Mouse (Mus musculus): ENCODE results near the gene Ift81.

DNA sequence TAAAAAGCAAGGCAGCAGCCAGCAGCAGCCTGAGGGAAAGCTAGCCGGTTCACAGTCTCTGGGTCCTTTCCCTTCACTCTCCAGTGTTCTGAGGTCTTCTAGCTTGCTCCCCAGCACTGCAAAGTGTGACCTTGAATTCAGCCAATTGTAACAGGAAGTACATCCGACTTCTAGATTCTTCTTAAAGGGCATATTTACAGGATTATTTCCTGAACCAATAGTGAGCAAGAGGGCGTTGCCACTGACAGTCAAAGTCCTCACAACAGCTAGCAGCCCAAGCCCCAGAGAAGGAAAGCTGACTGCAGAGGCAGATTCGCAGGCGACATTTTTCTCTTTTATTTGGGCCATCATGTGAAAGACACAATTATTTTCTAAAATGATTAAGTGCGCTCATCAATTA lies 65.6 kb downstream of the Ift81 start:
- TF ChIP-seq CTCF (IDR thresholded peaks at IDR 0.05; ENCODE audit: low read depth) (no peak), EP300 (IDR thresholded peaks at IDR 0.05; ENCODE audit: low read depth) (no peak)
